Mouse (Mus musculus): ENCODE results near the gene Terf2. TPM values are rescaled to one million over a fixed set of nuclear protein-coding genes. Genes with fewer than 3 reads are reported as not detected.
A peak's percentile ranks its signal among the peaks of the same experiment; 100 is the strongest.

The Terf2 gene
- polyA plus RNA-seq, 1 experiment from 2014 or later, result 9.9 TPM

GRCm38 (mm10) chr8:107088526-107089063 is 7.8 kb downstream of the Terf2 start:
- no peak overlapping the region for H3K4me2 ChIP-seq
- 94% methylated on average over 5 of the region's 5 CpGs for WGBS
- H3K9me3 ChIP-seq, result no peaks in the 10 kb centered on the region
- ATAC-seq (ENCODE audit: extremely low read depth, insufficient number of reproducible peaks, low FRiP score, low TSS enrichment), result no peak
- no peak overlapping the region for H3K4me3 ChIP-seq
- H3K9ac ChIP-seq, result no peak overlapping the region
- no peaks in the 10 kb centered on the region for H3K4me1 ChIP-seq
- H3K27ac ChIP-seq (replicated peaks), result no peak overlapping the region
- H3K36me3 ChIP-seq, result peaks cover 88% of the 10 kb centered on the region
- no peaks in the 10 kb centered on the region for H3K27me3 ChIP-seq (replicated peaks)

GRCm38 (mm10) chr8:107086018-107086417 is 10.3 kb downstream of the Terf2 start:
- H3K4me1 ChIP-seq, result no peaks in the 10 kb centered on the region
- H3K4me3 ChIP-seq, result no peak overlapping the region
- H3K27me3 ChIP-seq (replicated peaks), result no peaks in the 10 kb centered on the region
- no peak overlapping the region for H3K4me2 ChIP-seq
- no peak overlapping the region for H3K9ac ChIP-seq
- peaks cover 90% of the 10 kb centered on the region for H3K36me3 ChIP-seq
- no peak overlapping the region for H3K27ac ChIP-seq (replicated peaks)
- H3K9me3 ChIP-seq, result no peaks in the 10 kb centered on the region
- 96% methylated on average over 5 of the region's 5 CpGs for WGBS
- ATAC-seq (ENCODE audit: extremely low read depth, insufficient number of reproducible peaks, low FRiP score, low TSS enrichment), result no peak

GRCm38 (mm10) chr8:107085358-107085757 is 11.0 kb downstream of the Terf2 start:
- no peaks in the 10 kb centered on the region for H3K4me1 ChIP-seq
- H3K36me3 ChIP-seq, result peaks cover 90% of the 10 kb centered on the region
- H3K4me3 ChIP-seq, result no peak overlapping the region
- H3K4me2 ChIP-seq, result no peak overlapping the region
- no peaks in the 10 kb centered on the region for H3K27me3 ChIP-seq (replicated peaks)
- 92% methylated on average over 17 of the region's 17 CpGs for WGBS
- no peaks in the 10 kb centered on the region for H3K9me3 ChIP-seq
- H3K9ac ChIP-seq, result no peak overlapping the region
- H3K27ac ChIP-seq (replicated peaks), result no peak overlapping the region
- no peak for ATAC-seq (ENCODE audit: extremely low read depth, insufficient number of reproducible peaks, low FRiP score, low TSS enrichment)

GRCm38 (mm10) chr8:107076239-107076888 is 20.0 kb downstream of the Terf2 start:
- Histone ChIP-seq H3K4me3 (no peak overlapping the region), H3K27ac (replicated peaks) (no peak overlapping the region), H3K9me3 (no peaks in the 10 kb centered on the region), H3K4me1 (peaks cover 6% of the 10 kb centered on the region; the same call in 1 of the 2 replicates), H3K9ac (no peak overlapping the region), H3K36me3 (peaks cover 93% of the 10 kb centered on the region), H3K4me2 (no peak overlapping the region), H3K27me3 (replicated peaks) (no peaks in the 10 kb centered on the region)
- WGBS, result 77% methylated on average over 7 of the region's 7 CpGs
- no peak for ATAC-seq (ENCODE audit: extremely low read depth, insufficient number of reproducible peaks, low FRiP score, low TSS enrichment)

GRCm38 (mm10) chr8:107074128-107074527 is 22.2 kb downstream of the Terf2 start:
- 90% methylated on average over 1 of the region's 1 CpGs for WGBS
- H3K27me3 ChIP-seq (replicated peaks), result no peaks in the 10 kb centered on the region
- ATAC-seq (ENCODE audit: extremely low read depth, insufficient number of reproducible peaks, low FRiP score, low TSS enrichment), result no peak
- H3K36me3 ChIP-seq, result peaks cover 92% of the 10 kb centered on the region
- peaks cover 6% of the 10 kb centered on the region; the same call in 1 of the 2 replicates for H3K4me1 ChIP-seq
- no peaks in the 10 kb centered on the region for H3K9me3 ChIP-seq
- no peak overlapping the region for H3K9ac ChIP-seq
- H3K27ac ChIP-seq (replicated peaks), result no peak overlapping the region
- H3K4me2 ChIP-seq, result no peak overlapping the region
- no peak overlapping the region for H3K4me3 ChIP-seq

GRCm38 (mm10) chr8:107073706-107074105 is 22.6 kb downstream of the Terf2 start:
- WGBS, result 74% methylated on average over 4 of the region's 4 CpGs
- peaks cover 92% of the 10 kb centered on the region for H3K36me3 ChIP-seq

GRCm38 (mm10) chr8:107065511-107066496 is 30.5 kb downstream of the Terf2 start, which contains the start of gene Tmed6:
Gene Tmed6 (minus strand): TSS chr8:107065644.
- ATAC-seq (ENCODE audit: extremely low read depth, insufficient number of reproducible peaks, low FRiP score, low TSS enrichment), result no peak
- Histone ChIP-seq H3K36me3 (peaks cover 28% of the 10 kb centered on the region), H3K9ac (no peak within 1 kb of the TSS), H3K4me1 (no peaks in the 10 kb centered on the region), H3K27me3 (replicated peaks) (no peaks in the 10 kb centered on the region), H3K4me2 (no peak within 1 kb of the TSS), H3K27ac (replicated peaks) (no peak within 1 kb of the TSS), H3K9me3 (no peaks in the 10 kb centered on the region), H3K4me3 (no peak within 1 kb of the TSS)
- 53% methylated on average over 17 of the region's 17 CpGs for WGBS

More at GRCm38 (mm10) chr8:107073706-107074105, 22.6 kb downstream of the Terf2 start:
- Histone ChIP-seq H3K27ac (replicated peaks) (no peak overlapping the region), H3K27me3 (replicated peaks) (no peaks in the 10 kb centered on the region), H3K4me2 (no peak overlapping the region), H3K9me3 (no peaks in the 10 kb centered on the region), H3K4me3 (no peak overlapping the region), H3K9ac (no peak overlapping the region), H3K4me1 (peaks cover 6% of the 10 kb centered on the region; the same call in 1 of the 2 replicates)
- no peak for ATAC-seq (ENCODE audit: extremely low read depth, insufficient number of reproducible peaks, low FRiP score, low TSS enrichment)

GRCm38 (mm10) chr8:107062613-107063012 is 33.7 kb downstream of the Terf2 start:
- no peak for ATAC-seq (ENCODE audit: extremely low read depth, insufficient number of reproducible peaks, low FRiP score, low TSS enrichment)
- WGBS, result 71% methylated on average over 1 of the region's 1 CpGs
- Histone ChIP-seq H3K9ac (no peak overlapping the region), H3K4me2 (no peak overlapping the region), H3K4me3 (no peak overlapping the region), H3K27ac (replicated peaks) (no peak overlapping the region), H3K36me3 (peaks cover 28% of the 10 kb centered on the region), H3K4me1 (peaks cover 5% of the 10 kb centered on the region), H3K27me3 (replicated peaks) (no peaks in the 10 kb centered on the region), H3K9me3 (no peaks in the 10 kb centered on the region)

- Histone ChIP-seq H3K27me3 (replicated peaks) (no peaks in the 10 kb centered on the region), H3K36me3 (peaks cover 57% of the 10 kb centered on the region), H3K4me1 (peaks cover 21% of the 10 kb centered on the region), H3K9me3 (no peaks in the 10 kb centered on the region), H3K4me2 (peak overlapping the region; percentile 98), H3K9ac (peak overlapping the region; percentile 88), H3K27ac (replicated peaks) (peak overlapping the region; percentile 49), H3K4me3 (peak overlapping the region; percentile 100)
- ATAC-seq (ENCODE audit: extremely low read depth, insufficient number of reproducible peaks, low FRiP score, low TSS enrichment), result peak; percentile 34; the same call in 1 of the 2 replicates
- under 1% methylated on average over 33 of the region's 33 CpGs for WGBS
These were observed 39.4 kb downstream of the Terf2 start for GRCm38 (mm10) chr8:107056973-107057369.

- H3K9ac ChIP-seq, result peak within 1 kb of the TSS; percentile 96
- peaks cover 21% of the 10 kb centered on the region for H3K4me1 ChIP-seq
- H3K27me3 ChIP-seq (replicated peaks), result no peaks in the 10 kb centered on the region
- peak within 1 kb of the TSS; percentile 98 for H3K4me2 ChIP-seq
- ATAC-seq (ENCODE audit: extremely low read depth, insufficient number of reproducible peaks, low FRiP score, low TSS enrichment), result peak; percentile 90
- peaks cover 63% of the 10 kb centered on the region for H3K36me3 ChIP-seq
- no peaks in the 10 kb centered on the region for H3K9me3 ChIP-seq
- WGBS, result under 1% methylated on average over 88 of the region's 88 CpGs
- peak within 1 kb of the TSS; percentile 76 for H3K27ac ChIP-seq (replicated peaks)
- peak within 1 kb of the TSS; percentile 100 for H3K4me3 ChIP-seq
These were observed 40.0 kb downstream of the Terf2 start, which contains the start of the genes Cog8 and Nip7 for GRCm38 (mm10) chr8:107056076-107056972. Gene Cog8 (minus strand): TSS chr8:107056689. Gene Nip7 (plus strand): TSS chr8:107056877.

All from heart, embryonic 13.5 days (tissue).